Mouse (Mus musculus) limb, embryonic 11.5 days (tissue): ENCODE measurements at regions not wholly inside any gene's neighbourhood (a gene's known extent, or its start where the extent isn't known, plus 50 kb on each side); places are given as distances from the start of the nearest gene placed in this dataset.

ENCODE experiments used
- ATAC-seq: fragments of 200-750 bp; cut with Nextera tagmentation; 2 replicates; pipeline ENCODE4 v1.8.0; 2017; ENCODE audit warnings: low read depth; ENCODE audit not compliant: insufficient number of reproducible peaks, low FRiP score, low TSS enrichment
- DNase-seq: peaks from one replicate; pipeline ENCODE4 v3.0.0-alpha.2; 2015; ENCODE audit warnings: low spot score
- H3K27ac ChIP-seq: fragments of 300-500 bp; sonication (generic); replicated peaks from 2 replicates; pipeline ENCODE4 v1.5.1; 2014; ENCODE audit warnings: low read depth, mild to moderate bottlenecking, low read length
- H3K27me3 ChIP-seq: fragments of 300-500 bp; sonication (generic); 2 replicates; pipeline ENCODE4 v1.6.1; 2014; ENCODE audit warnings: mild to moderate bottlenecking, low read length, mixed read lengths; ENCODE audit not compliant: control insufficient read depth, insufficient read depth
- H3K36me3 ChIP-seq: fragments of 300-500 bp; sonication (generic); 2 replicates; pipeline ENCODE4 v1.6.1; 2014; ENCODE audit warnings: mild to moderate bottlenecking, low read length, moderate library complexity, mixed read lengths; ENCODE audit not compliant: control insufficient read depth, insufficient read depth
- H3K4me1 ChIP-seq: fragments of 300-500 bp; sonication (generic); 2 replicates; pipeline ENCODE4 v1.6.1; 2014; ENCODE audit warnings: low read length, mixed read lengths; ENCODE audit not compliant: control insufficient read depth, insufficient read depth
- H3K4me2 ChIP-seq: fragments of 300-500 bp; sonication (generic); 2 replicates; pipeline ENCODE4 v1.6.1; 2014; ENCODE audit warnings: low read depth, mild to moderate bottlenecking, moderate library complexity; ENCODE audit not compliant: severe bottlenecking
- H3K4me3 ChIP-seq: fragments of 300-500 bp; sonication (generic); 2 replicates; pipeline ENCODE4 v1.5.1; 2014; ENCODE audit warnings: low read depth, low read length
- H3K9ac ChIP-seq: fragments of 300-500 bp; sonication (generic); 2 replicates; pipeline ENCODE4 v1.6.1; 2014; ENCODE audit warnings: mild to moderate bottlenecking, low read length
- H3K9me3 ChIP-seq: fragments of 300-500 bp; sonication (generic); 2 replicates; pipeline ENCODE4 v1.6.1; 2016; ENCODE audit warnings: low read length; ENCODE audit not compliant: control insufficient read depth
- WGBS: fragments of 180-500 bp; shearing (Covaris S2); extraction: QIAGEN DNeasy Blood & Tissue Kit; methylation state at CpG from one replicate; pipeline ENCODE4 v1.1.7; 2014; 5-methylcytosine and 5-hydroxymethylcytosine counted together

DNA sequence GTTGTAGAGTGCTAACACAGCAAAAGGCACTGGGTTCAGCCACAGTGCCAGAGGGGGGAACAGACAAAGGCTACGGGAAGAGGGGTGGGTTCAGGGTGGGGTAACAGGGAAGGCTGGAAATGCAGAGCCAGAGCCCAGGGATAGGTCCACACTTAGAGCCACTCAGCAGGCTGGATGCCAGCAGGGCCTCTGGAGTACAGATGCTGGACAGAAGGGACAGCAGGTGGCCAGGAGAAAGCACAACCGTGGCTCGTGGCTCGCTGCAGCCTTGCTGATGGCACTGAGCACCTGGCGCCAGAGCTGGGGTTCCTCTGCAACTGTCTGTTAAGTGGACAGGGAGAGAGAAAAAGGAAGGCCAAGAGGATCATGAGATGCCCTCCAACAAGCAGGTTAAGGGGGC, 174.2 kb downstream of the Mroh4 start:
- H3K36me3 ChIP-seq = no peaks in the 10 kb centered on the region
- no peak overlapping the region for H3K4me2 ChIP-seq
- no peaks in the 10 kb centered on the region for H3K9me3 ChIP-seq
- no peak for ATAC-seq
- no peak overlapping the region for H3K9ac ChIP-seq
- no peaks in the 10 kb centered on the region for H3K4me1 ChIP-seq
- DNase-seq = no peak
- WGBS = 91% methylated on average over 5 of the region's 5 CpGs
- no peak overlapping the region for H3K27ac ChIP-seq
- no peak overlapping the region for H3K4me3 ChIP-seq
- H3K27me3 ChIP-seq = no peaks in the 10 kb centered on the region

GRCm38 (mm10) chr15:74459345-74459975, 176.7 kb downstream of the Mroh4 start:
- WGBS = 84% methylated on average over 12 of the region's 12 CpGs
- ATAC-seq = no peak
- H3K4me2 ChIP-seq = no peak overlapping the region

DNA sequence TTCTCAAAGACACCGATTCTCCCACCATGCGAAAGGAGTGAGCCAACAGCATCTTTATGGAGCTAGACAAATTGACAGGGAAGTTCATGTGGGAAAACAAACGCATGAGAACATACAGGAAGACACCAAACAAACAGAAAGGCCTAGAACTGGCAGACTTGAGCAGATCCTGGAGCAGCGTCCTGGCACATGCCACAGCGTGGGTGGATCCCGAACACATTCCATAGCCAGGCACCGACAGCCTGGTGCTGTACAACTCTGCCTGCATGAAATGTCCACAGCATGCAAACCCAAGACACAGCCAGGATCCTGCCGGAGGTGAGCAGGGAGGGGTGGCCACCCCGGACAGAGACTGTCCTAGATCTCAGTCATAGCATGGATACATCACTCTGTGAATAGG, 177.2 kb downstream of the Mroh4 start:
- Histone ChIP-seq H3K4me3 (no peak overlapping the region), H3K27ac (no peak overlapping the region), H3K27me3 (no peaks in the 10 kb centered on the region), H3K9ac (no peak overlapping the region), H3K9me3 (no peaks in the 10 kb centered on the region), H3K4me1 (peaks cover 16% of the 10 kb centered on the region), H3K36me3 (no peaks in the 10 kb centered on the region), H3K4me2 (no peak overlapping the region)
- DNase-seq (no peak), ATAC-seq (no peak)
- 91% methylated on average over 9 of the region's 9 CpGs for WGBS

More at GRCm38 (mm10) chr15:74459345-74459975, 176.7 kb downstream of the Mroh4 start:
- H3K4me1 ChIP-seq = peaks cover 14% of the 10 kb centered on the region
- no peaks in the 10 kb centered on the region for H3K9me3 ChIP-seq
- H3K27ac ChIP-seq = no peak overlapping the region
- H3K4me3 ChIP-seq = no peak overlapping the region
- H3K9ac ChIP-seq = no peak overlapping the region
- no peaks in the 10 kb centered on the region for H3K27me3 ChIP-seq
- no peaks in the 10 kb centered on the region for H3K36me3 ChIP-seq
- DNase-seq = no peak

GRCm38 (mm10) chr15:74457965-74458364, 178.2 kb downstream of the Mroh4 start:
- Histone ChIP-seq H3K27ac (no peak overlapping the region), H3K4me1 (peaks cover 16% of the 10 kb centered on the region), H3K9ac (no peak overlapping the region), H3K4me3 (no peak overlapping the region), H3K36me3 (no peaks in the 10 kb centered on the region), H3K4me2 (no peak overlapping the region), H3K9me3 (no peaks in the 10 kb centered on the region), H3K27me3 (no peaks in the 10 kb centered on the region)
- 86% methylated on average over 3 of the region's 3 CpGs for WGBS
- DNase-seq (no peak), ATAC-seq (no peak)

- Histone ChIP-seq H3K36me3 (no peaks in the 10 kb centered on the region), H3K9me3 (no peaks in the 10 kb centered on the region), H3K4me1 (peaks cover 16% of the 10 kb centered on the region), H3K4me2 (no peak overlapping the region), H3K27me3 (no peaks in the 10 kb centered on the region), H3K27ac (no peak overlapping the region), H3K4me3 (no peak overlapping the region), H3K9ac (no peak overlapping the region)
- DNase-seq (no peak), ATAC-seq (no peak)
- WGBS = 87% methylated on average over 6 of the region's 6 CpGs
Measured at GRCm38 (mm10) chr15:74456675-74457040, 179.5 kb downstream of the Mroh4 start.

DNA sequence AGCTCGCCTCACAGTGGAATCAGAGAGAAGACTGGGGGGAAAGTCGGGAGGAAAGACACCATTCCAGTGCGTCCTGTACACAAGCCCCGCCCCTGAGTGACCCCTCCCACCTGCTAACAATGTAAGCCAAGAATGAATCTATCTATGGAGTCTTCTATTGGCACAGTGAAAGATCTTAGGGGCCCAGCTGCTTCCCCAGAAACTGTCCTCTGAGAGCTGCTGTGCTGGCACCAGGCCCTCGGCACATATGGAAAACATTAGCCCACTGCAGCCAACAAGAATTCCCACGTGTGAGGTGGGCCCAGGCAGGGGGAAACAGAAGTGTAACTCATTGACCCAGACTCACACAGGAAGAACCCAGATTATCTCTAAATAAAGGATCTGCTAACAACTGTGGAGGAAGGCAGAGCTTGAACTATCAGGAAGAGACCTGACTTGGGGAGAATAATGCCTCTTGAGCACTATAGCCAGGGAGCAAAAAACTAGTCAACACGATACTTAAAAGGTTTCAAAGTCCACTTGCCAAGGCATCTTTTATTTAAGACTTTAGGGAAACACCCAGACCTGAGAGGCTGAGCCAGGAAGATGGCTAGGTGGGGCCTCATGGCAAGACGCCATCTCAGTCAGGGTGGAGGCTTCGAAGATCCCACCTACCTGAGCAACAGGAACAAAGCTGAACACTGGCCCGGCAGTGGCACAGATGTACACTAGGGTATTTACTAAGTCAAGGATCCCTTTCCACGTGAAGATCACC, 180.1 kb downstream of the Mroh4 start:
- no peaks in the 10 kb centered on the region for H3K9me3 ChIP-seq
- ATAC-seq (0 out of 2 replicates have a peak, but pooled peaks have one; percentile 57), DNase-seq (peak; percentile 73)
- H3K4me2 ChIP-seq = no peak overlapping the region
- 51% methylated on average over 11 of the region's 11 CpGs for WGBS
- H3K27me3 ChIP-seq = no peaks in the 10 kb centered on the region
- no peak overlapping the region for H3K9ac ChIP-seq
- H3K36me3 ChIP-seq = no peaks in the 10 kb centered on the region
- peaks cover 16% of the 10 kb centered on the region for H3K4me1 ChIP-seq
- H3K4me3 ChIP-seq = no peak overlapping the region
- no peak overlapping the region for H3K27ac ChIP-seq

DNA sequence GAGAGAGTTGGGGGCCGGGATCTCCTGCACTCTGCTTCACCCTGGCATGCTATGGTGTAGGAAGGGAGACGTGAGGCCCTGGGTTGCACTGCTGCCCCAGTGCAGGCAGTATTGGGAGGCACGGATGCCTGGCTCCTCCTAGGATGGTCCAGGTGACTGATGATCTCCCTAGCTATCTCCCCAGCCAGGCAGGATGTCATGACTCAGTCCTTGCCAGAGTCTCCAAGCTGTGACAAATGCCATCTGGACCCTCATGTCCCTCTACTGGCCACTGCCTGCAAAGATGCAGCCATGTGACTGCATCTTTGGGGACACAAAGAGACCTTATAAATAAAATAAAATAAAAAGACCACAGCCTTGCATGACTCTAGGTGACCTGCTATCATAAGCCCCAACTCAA, 181.6 kb downstream of the Mroh4 start:
- Histone ChIP-seq H3K9me3 (no peaks in the 10 kb centered on the region), H3K27me3 (no peaks in the 10 kb centered on the region), H3K4me3 (no peak overlapping the region), H3K36me3 (no peaks in the 10 kb centered on the region), H3K9ac (no peak overlapping the region), H3K4me2 (no peak overlapping the region), H3K4me1 (peaks cover 19% of the 10 kb centered on the region), H3K27ac (no peak overlapping the region)
- WGBS = 71% methylated on average over 3 of the region's 3 CpGs
- ATAC-seq = no peak
- no peak for DNase-seq

GRCm38 (mm10) chr15:74453810-74454209, 182.3 kb downstream of the Mroh4 start:
- no peak for DNase-seq
- Histone ChIP-seq H3K9me3 (no peaks in the 10 kb centered on the region), H3K4me3 (no peak overlapping the region), H3K27ac (no peak overlapping the region), H3K36me3 (no peaks in the 10 kb centered on the region), H3K4me1 (peaks cover 19% of the 10 kb centered on the region), H3K4me2 (no peak overlapping the region), H3K9ac (0 out of 2 replicates have a peak overlapping the region, but pooled peaks have one; percentile 7), H3K27me3 (no peaks in the 10 kb centered on the region)
- 67% methylated on average over 6 of the region's 6 CpGs for WGBS
- ATAC-seq = no peak
